Mouse (Mus musculus): ENCODE results near the gene Efna3.

The Efna3 gene

DNA sequence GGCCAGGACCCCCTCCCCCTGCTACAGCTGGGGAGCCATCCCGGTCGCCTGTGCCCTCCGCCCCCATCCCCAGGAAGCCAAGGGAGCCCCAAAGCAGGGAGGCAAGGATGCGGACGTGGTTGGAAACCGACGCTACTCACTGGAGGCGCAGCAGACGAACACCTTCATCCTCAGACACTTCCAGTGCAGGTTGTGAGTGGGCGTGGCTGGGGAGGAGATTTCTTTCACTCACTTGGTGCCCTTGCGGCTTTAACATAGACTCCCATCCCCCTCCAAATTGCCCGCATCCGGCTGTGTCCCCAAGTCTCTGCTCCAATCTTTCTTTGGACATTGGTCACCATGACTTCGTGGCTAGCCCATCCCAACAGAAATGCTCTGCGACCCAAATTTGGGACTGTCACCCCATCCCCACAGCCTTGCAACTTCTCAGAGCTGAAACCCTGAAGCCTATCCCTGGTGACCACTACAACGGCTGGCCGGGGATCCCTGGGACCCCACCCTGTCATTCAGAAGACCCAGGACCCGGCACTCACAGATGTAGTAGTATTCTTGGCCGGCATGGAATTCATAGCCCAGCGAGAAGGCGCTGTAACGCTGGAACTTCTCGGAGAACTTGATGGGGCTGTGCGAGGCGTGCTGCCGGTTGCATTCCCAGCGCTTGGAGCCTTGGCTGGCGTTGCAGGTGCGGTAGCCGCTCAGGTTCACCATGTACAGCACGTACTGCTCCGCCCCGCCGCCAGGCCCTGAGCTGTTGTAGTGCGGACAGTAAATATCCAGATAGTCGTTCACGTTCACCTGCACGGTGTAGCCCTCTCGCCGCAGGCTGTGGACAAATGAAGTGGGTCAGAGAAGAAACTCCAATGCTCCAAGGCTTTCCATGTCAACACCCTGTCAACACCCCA is 6.6 kb downstream of the Efna3 start:
- no peak for DNase-seq

DNA sequence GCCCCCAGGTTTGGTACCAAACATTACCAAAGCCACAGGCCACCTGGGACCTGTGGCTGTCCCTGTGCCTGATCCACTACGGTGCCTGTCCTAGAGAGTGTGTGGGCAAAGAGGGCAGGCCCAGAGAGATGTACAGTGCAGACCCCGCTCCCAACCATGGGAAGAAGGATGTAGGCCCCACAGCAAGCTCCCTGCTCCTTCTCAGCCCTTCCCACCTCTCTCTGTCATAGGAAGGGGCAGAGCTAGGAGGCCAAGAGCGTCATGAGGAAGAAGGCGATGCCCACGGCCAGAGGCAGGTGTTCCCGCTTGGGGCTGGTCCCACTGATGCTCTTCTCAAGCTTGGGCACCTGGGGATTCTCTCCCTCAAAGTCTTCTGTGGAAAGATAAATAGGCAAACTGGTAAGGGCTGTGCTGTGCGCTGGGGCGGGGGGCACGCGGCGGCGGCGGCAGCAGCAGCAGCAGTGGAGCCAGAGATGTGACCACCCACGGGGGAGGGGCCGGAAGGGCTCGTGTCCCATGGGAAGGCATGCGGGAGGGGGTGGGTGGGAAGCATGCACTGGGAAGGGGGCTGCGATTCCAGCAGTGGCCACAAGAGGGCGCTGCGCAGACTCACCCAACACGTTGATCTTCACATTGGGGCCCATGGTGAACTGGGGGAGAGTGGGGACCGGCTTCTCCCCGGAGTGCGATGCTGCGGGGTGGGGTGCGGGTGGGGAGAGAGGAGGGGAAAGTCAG is 7.4 kb downstream of the Efna3 start:
- DNase-seq = peak; percentile 58 to 80

DNA sequence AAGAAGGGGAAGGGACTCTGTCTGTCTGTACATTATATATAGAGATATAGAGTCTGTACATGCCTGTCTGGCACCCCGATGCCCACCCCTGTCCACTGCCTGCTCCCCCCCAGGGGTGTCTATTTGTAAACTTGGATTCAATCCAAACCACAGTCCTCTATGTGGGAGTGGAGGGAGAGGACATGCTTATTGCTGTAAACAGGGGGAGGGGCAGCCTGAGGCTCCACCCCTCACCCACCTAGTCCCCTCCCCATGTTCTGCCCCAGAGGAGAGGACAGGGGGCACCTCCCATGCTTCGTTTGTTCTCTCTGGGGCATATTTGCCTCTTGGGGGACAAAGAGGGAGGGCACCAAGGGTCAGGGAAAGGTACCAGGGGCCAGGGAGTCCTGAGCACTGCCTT is 8.0 kb downstream of the Efna3 start:
- DNase-seq = no peak

DNA sequence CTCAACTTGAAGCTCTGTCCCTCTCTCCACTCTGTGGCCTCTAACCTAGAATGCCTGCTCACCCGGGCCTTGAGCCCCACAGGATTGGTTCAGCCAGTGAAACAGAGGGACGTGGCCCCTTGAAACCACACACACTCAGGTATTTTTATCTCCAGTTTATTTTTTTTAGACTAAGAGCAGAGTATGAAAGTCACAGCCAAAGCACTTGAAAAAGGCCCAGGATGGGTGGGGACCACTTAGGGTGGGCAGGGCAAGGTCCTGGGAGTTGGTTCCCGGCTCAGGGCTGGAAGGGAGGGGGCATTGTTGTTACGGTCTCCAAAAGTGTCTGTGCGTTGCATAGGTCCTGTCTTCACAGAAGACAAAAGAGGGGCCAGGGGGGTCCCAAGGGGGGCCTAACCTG is 8.4 kb downstream of the Efna3 start:
- no peak for DNase-seq

DNA sequence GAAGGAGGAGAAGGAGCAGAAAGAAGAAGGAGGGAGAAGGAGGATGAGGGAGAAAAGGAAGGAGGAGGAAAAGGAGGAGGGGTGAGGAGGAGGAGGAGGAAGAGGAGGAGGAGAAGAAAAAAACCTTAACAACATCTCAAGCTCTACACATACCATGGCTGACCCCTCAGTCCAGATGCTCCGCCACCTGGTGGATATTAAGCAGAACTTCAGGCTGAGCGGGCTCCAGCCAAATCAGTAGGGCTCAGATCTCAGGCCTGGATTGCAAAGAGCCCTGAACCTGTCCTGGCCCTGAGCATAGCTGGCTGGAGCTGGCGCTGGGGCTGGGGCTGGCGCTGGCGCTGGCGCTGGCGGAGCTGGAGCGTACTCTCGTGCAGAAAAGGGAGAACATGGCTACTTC is 14.7 kb downstream of the Efna3 start:
- DNase-seq = peak; percentile 71 to 86

DNA sequence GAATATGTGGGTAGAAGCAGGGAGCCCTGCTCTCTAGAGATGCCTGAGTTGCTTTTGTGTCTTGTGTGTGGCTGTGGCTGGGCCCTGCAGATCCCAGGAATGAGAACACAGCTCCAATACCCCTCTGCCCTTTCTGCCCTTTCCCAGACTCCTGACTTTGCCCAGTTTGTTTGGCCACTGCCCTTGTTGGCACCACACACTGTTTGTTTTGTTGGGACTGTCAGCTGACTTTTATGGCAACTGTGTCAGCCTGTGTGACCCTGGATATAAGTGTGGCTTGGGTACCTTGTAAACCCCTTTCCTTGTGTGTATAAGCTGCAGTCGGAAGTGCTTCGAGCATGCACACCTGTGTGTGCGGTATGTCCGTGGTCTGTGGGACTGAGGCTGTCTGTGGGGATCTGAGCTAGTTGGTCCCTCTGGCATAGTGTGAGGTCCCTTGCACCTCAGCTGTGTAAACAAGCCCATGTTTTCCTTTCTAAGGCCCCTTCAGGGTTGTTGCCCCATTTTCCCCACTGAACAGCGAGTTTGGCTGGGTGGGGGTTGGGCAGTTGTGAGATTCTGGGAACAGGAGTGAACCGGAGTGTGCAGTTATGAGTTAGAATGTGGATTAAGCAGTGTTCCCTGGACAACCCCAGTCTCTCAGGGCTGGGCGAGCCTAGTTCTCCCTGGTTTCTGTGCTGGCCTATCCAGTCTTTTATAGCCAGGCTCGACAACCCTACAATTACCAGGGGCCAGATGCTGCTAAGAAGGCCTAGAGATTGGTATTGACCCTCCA is 17.0 kb downstream of the Efna3 start:
- DNase-seq = peak in 1 of 2 experiments; percentile 56

DNA sequence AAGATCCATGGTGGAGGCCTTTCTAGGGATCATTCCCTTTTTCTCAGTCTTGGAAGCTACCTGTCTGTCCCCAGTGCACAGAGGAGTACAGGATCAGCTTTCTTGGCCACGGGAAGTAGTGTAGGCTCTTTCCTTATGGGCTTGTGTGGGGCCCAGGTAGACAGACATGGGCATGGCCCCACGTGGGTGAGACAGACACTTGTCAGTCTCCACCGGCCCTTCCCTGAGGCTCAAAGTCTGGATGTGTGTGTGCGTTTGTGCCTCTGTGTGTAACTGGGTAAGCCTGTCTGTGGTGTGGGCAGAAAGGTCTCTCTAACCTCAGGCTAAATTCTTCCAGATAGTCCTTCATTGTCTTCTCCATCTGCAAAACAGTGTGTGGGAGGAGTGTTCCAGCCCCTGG is 17.7 kb downstream of the Efna3 start:
- DNase-seq = no peak

DNA sequence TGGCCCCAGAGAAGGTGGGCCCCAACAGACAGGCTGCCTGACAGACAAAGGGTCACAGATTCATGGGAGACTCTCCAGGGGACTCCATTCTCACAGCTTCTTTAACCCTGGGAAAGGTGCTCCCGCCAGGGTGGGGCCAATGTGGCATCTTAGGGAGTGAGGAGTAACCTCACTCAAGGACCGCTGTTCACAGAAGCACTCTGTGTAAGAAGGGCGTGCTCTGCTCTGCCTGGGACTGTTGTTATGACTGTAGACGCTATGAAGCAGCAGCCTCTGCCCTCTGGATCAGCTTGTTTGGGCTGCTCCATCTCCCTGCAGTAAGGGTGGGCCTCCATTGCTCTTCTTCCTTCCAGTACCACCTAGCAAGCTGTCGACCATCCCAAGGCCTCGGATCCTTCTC is 18.3 kb downstream of the Efna3 start:
- no peak for DNase-seq

DNA sequence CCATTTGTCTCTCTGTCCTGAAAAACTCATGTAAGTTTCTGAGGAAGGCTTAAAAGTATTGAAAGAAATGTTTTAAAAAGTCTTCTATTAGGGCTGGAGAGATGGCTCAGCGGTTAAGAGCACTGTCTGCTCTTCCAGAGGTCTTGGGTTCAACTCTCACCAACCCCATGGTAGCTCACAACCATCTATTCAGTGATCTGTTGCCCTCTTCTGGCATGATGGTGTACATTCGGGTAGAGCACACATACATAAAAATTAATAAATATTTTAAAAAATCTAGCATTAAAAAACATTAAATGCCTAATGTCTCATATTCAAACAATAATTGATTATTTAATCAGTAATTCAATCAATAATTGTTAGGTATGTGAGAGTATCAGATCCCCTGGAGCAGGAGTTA is 22.3 kb downstream of the Efna3 start:
- no peak for DNase-seq

DNA sequence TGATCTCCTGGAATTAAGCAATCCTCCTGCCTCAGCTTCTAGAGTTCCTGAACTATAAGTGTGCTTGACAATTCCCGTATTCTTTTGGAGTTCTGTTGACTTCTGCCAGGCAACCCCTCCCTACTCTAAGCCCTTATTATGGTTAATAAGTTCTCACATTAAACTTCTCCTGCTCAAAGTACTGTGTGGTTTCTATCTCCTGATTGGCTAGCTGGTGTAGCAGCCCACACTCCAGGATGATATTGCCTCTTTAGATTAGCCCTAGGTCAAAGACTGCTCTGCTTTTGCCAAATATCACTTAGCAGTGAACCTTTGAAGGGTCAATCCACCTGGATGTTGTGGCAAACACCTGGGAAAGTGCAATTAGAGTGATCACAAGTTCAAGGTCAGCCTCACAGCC is 22.7 kb downstream of the Efna3 start:
- DNase-seq = peak; percentile 62 to 86

DNA sequence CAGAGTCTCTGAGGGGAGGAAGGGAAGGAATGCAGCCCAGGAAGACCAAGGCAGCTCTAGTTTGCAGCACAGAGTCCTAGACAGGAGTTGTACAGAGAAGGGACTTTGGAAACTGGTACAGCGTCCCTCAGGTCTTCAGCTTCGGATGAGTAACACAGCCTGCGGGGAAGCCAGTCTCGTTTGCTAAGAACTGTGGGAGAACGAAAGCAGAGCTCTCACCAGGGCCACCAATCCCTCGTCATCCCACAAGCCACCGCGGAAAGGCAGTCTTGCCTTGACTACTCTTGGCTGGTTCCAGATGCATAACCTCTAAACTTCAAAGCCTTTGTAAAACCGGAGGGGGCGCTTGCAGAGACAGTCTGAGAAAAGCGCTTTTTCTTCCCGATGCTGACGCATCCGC is 23.3 kb downstream of the Efna3 start:
- peak in 1 of 2 experiments; percentile 42 for DNase-seq

DNA sequence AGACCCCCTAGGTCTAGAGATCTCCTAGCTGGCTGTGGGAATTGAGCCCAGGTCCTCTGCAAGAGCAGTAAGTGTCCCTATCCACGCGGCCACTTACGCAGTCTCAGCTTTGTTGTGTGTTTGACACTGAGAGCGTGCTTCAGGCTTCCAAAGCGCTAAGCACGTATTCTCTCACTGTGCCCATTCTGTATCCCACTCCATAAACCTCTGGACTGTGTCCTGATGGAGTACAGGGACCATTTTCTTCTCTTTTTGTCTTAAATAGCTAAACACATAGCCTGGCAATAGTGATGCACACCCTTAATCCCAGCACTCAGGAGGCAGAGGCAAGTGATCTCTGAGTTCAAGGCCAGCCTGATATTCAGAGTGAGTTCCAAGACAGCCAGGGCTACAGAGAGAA is 23.9 kb downstream of the Efna3 start:
- DNase-seq = no peak

DNA sequence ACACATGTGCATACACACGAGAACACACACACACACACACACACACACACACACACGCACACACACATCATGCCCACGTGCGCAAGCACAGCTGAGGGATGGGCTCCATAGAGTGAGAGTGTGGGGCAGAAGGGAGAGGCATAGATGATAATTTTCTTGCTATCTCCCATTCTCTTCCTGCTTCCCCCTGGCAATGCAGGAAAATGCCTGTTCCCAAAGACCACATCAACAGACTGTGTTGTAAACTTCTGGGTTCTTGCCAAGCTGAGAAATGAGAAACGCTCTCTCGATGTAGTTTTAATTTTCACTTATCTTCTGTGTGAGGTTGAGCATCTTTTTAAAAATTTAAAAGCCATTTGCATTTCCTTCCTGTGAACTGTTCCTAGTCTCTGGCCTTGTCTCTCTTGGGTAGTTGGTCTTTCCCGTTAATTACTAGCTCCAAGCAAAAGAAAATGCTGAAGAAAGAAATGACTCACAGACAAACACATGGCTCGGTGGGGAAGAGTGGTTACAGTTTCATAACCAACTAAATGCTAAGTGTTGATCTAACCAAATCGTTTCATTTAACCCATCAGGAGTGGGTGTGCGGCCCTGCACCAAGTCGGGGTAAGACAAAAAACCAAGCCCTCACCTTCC is 25.9 kb downstream of the Efna3 start:
- DNase-seq = no peak

DNA sequence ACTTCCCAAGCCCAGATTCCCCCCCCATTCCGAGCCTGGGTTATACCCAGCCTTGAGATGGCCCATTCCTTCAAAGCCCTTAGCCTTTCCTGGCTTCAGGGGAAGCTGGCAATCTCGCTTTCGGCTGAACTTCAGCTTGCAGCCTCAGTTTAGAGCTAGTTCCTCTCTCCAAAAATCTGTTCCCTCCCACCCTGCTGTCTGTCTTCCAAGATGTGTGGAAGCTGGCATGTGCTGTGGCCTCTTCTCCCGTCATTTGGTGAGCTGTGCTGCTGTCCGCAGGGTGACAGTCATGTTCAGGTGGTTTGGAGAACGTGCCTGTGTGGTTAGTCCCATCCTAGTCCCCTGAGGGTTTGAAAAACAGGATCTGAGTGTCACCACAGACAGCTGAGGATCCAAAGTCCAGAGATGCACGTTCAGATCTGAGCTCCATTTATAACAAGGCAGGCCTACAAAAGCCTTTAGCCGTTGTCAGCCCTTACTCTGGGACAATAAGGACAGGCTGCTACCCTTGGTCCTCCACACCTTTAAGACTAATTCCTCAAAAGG is 27.0 kb downstream of the Efna3 start:
- DNase-seq = no peak

DNA sequence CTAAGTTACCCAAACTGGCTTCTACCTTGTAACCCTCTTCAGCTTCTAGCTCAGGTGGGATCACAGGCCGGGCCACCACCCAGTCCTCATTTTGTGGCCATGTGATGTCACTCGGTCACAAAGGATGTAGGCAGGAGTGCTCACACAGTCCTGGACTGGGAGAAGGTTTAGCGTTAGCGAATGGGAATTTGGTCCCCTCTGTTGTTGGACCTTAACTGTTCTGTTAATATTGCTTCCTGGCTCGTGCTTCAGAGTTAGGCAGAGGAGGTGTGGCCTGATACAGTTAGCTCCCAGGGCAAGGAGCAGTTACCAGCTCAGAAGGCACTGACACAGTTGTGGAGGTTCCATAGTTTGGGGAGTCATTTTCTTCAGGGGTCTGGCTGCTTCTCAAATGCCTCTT is 28.6 kb downstream of the Efna3 start:
- DNase-seq = peak; percentile 66 to 73

DNA sequence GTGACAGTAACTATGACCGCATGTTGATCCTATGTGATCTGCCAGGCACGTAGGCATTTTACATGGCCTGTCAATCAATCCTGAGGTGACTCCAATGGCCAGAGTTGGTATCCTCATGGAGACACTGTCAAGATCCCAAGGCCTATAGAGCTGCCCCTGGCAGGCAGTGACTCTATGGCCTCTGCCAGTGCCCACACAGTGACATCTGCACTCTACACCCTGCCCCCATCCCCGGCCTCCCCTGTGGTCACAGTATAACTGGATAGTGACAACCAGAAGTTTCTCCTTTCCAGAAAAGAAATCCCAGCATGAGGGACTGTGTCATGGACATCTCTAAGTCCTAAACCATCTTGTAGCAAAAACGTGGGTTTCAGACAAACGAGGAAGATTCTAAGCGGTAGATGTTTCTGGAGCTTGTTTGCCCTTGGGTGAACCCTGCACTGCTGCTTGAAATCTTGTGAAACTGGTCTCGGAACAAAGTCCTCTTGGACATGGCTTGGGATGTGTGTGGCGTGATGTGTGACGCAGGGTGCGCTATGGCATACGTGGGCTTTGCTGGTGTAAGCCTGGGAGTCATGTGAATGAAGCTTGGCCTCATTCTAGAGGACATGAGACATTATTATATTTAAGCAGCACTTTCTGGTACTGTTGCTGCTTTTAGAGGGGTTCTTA is 29.4 kb downstream of the Efna3 start:
- peak; percentile 66 to 74 for DNase-seq

DNA sequence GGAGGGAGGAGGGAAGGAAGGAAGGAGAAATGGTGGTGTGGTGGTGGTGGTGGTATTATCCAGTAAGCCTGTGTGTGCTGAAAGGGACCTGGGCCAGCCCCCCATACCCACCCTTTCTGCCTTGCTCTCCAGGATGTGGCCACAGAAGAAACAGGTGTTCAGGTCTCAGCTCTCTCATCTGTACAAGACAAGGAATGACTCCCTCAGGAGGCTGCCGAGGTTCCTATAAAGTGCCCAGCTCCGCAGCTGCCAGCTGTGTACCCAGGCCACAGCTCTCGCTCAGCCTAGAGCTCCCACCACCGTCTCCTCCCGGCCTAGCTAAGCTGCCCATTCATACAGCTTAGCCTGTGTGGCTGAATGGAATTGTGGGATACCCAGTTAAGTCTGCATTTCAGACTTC is 30.5 kb downstream of the Efna3 start:
- no peak for DNase-seq

DNA sequence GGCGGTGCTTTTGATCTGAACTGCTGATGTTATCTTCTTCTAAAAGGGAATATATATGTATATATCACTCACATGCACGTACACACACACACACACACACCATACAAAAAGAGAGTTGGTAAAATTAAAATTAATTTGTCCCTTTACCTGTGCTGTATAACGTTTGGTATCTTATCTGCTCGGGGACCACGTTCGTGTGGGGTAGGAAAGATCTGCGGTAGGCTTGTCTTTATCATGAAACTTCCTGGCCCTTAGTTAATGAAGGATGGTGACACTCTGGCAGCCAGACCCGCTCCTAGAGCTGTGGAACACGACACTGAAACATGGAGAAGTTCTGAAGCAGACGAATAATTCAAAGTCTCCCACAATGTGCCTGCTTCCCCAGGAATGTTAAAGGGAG is 30.9 kb downstream of the Efna3 start:
- DNase-seq = no peak

DNA sequence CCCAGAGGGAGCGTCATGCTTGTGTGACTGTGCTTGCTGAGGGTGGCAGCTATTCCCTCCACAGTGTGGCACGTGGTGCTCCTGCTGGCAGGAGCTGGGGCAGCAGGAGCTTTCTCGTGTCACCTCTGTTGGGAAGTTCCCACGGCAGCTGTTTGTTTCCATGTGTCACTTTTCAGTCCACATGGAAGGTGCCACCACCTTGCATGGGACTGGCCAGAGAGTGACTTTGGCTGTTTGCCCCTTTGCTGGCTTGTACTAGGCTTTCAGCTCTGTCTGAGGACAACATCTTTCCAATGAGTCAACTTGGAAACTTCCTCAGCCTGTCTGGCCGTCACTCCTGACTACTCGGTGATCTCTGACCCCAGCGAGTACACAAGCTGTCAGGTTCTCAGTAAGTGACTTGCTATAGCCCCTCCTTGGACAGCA is 34.2 kb downstream of the Efna3 start:
- peak in 1 of 2 experiments; percentile 57 for DNase-seq

DNA sequence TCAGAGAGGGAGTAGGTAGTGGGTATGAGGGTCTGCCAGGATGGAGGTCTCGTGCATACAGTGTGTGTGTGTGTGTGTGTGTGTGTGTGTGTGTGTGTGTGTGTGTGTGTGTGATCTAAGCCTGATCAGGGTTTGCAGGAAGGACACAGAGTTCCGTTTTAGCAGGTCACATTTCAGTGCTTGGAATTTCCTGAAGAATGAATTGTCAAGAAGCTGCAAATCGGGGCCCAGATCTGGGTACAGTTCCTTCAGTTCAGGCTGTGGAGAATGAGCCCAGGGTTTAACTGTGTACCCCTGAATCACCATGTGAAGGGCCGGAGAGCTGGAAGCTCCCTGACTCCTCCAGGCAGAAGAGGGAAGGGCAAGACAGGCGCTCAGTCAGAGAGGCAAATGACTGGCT is 35.5 kb downstream of the Efna3 start:
- DNase-seq = no peak

DNA sequence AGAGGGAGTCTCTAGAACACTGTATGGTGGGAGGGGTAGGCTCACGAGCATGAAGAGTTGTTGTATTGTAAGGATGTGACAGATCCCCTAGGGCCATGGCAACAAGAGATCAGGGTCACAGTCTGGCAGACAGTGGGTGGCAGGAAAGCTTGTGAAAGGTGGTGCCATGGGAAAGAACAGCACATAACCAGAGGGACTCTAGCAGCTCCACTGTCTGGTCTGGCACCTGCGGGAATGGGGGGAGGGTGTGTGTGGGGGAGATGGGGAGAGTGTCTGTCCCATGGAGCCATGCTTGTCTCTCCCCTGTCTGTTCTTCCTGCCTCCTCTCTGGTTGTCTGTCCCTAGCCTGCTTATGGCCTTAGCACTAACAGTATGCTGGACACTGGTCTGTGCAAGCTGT is 37.2 kb downstream of the Efna3 start:
- DNase-seq = no peak

DNA sequence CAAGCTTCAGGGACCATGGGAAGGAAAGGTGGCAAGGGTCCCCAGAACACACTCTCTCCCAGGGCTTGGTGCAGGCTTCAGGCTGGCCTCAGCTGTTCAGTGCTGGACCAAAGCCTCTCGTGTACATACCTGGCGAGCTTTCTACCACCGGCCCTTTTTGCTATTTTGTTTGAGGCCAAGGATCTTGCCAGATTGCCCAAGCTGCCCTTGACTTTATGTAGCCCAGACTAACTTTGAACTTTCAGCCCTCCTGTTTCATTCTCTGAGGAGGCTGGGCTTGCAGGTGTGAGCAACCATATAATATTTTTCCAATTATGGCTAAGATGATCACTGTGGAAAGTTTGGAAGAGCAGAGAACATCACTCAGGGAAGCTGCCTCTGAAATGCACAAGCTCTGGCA is 38.5 kb downstream of the Efna3 start:
- no peak for DNase-seq
